Mouse (Mus musculus): ENCODE measurements at regions not wholly inside any gene's neighbourhood (a gene's known extent, or its start where the extent isn't known, plus 50 kb on each side); places are given as distances from the start of the nearest gene placed in this dataset.

DNA sequence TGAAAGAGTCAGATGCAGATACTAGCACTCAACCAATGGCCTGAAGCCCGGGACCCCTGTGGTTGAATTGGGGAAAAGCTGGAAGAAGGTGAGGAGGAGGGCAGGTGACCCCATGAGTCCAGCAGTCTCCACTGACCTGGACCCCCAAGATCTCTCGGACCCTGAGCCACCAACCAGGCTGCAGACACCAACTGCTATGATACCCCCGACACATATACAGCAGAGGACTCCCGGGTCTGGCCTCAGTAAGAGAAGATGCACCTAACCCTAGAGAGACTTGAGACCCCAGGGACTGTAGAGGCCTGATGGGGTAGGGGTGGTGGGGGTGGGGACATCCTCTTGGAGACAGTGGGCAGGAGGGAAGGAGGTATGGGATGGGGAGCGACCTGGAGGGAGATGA is 289.5 kb downstream of the Cxxc4 start:
- TF ChIP-seq MAX (IDR thresholded peaks at IDR 0.05; ENCODE audit: low read depth) (no peak), TCF12 (IDR thresholded peaks at IDR 0.05; ENCODE audit: insufficient read depth, poor library complexity, severe bottlenecking) (no peak), E2F4 (IDR thresholded peaks at IDR 0.05; ENCODE audit: insufficient read depth) (no peak), USF1 (IDR thresholded peaks at IDR 0.05; ENCODE audit: low read depth) (no peak)

All from myocyte (in vitro differentiated cells).